19 mouse cellular contexts compared by ENCODE assay signal in genomic region chr8:83632083-83632707, GRCm38 (mm10). TPM values are rescaled to one million over a fixed set of nuclear protein-coding genes. Genes with fewer than 3 reads are reported as not detected.
A peak's percentile ranks its signal among the peaks of the same experiment; 100 is the strongest.
DNase-seq lines count a peak whose midpoint lies in the region; ATAC-seq lines count a peak whose summit lies in the region.
"Had no signal": no experiment of that assay in that cellular context is flagged by ENCODE, and none has a peak within 500 bp of the region (broad histone marks: within the 10 kb centered on the region; RNA-seq: fewer than 3 reads in every experiment).

No protein-coding gene starts in this region.

- no peak overlapping the region for H3K9ac ChIP-seq in liver, embryonic 11.5 days (ENCODE audit: low read depth, low read length)
- no peak overlapping the region for H3K9ac ChIP-seq in liver, embryonic 15.5 days
- H3K9ac ChIP-seq: heart, embryonic 12.5 days; hindbrain, embryonic 15.5 days had no signal

- H3K36me3 ChIP-seq in liver, embryonic 11.5 days (ENCODE audit: control insufficient read depth, insufficient read depth, low read length) = no peaks in the 10 kb centered on the region
- no peaks in the 10 kb centered on the region for H3K36me3 ChIP-seq in liver, embryonic 15.5 days (replicated peaks)
- H3K36me3 ChIP-seq in midbrain, embryonic 10.5 days = no peaks in the 10 kb centered on the region
- H3K36me3 ChIP-seq: embryonic facial prominence, embryonic 10.5 days; G1E; heart, embryonic 12.5 days; hindbrain, embryonic 15.5 days had no signal

- 72% methylated on average over 7 of the region's 7 CpGs for WGBS in liver, embryonic 11.5 days
- WGBS in liver, embryonic 15.5 days (ENCODE audit: insufficient replicate concordance) = 56% methylated on average over 7 of the region's 7 CpGs
- 88% methylated on average over 7 of the region's 7 CpGs for WGBS in midbrain, embryonic 10.5 days

- H3K4me2 ChIP-seq in liver, embryonic 11.5 days = no peak overlapping the region
- H3K4me2 ChIP-seq in liver, embryonic 15.5 days = no peak overlapping the region
- H3K4me2 ChIP-seq: heart, embryonic 12.5 days; hindbrain, embryonic 15.5 days had no signal

- no peaks in the 10 kb centered on the region; the same call in 1 of the 2 replicates for H3K4me1 ChIP-seq in liver, embryonic 11.5 days (replicated peaks; ENCODE audit: control insufficient read depth, insufficient read depth, low read length)
- peaks cover 18% of the 10 kb centered on the region for H3K4me1 ChIP-seq in liver, embryonic 15.5 days (replicated peaks)
- H3K4me1 ChIP-seq in midbrain, embryonic 10.5 days = no peaks in the 10 kb centered on the region
- H3K4me1 ChIP-seq: embryonic facial prominence, embryonic 10.5 days; heart, embryonic 12.5 days; hindbrain, embryonic 15.5 days had no signal

- H3K27ac ChIP-seq in liver, embryonic 11.5 days (ENCODE audit: low read depth, low read length) = no peak overlapping the region
- peak overlapping the region; percentile 76 for H3K27ac ChIP-seq in liver, embryonic 15.5 days (replicated peaks)
- no peak overlapping the region for H3K27ac ChIP-seq in midbrain, embryonic 10.5 days (replicated peaks)
- H3K27ac ChIP-seq: embryonic facial prominence, embryonic 10.5 days; hindbrain, embryonic 15.5 days had no signal

- no peaks in the 10 kb centered on the region for H3K9me3 ChIP-seq in liver, embryonic 11.5 days (ENCODE audit: control insufficient read depth, low read length)
- no peaks in the 10 kb centered on the region for H3K9me3 ChIP-seq in liver, embryonic 15.5 days (replicated peaks)
- peaks cover 7% of the 10 kb centered on the region; the same call in 1 of the 2 replicates for H3K9me3 ChIP-seq in midbrain, embryonic 10.5 days (replicated peaks)
- H3K9me3 ChIP-seq: embryonic facial prominence, embryonic 10.5 days; hindbrain, embryonic 15.5 days had no signal

- peak; percentile 90 for ATAC-seq in erythroblast, adult 5-6 weeks (replicated peaks; ENCODE audit: low FRiP score, poor library complexity, severe bottlenecking)
- peak; percentile 83 for ATAC-seq in liver, embryonic 11.5 days (replicated peaks; ENCODE audit: low FRiP score)
- peak; percentile 83 for ATAC-seq in liver, embryonic 15.5 days (ENCODE audit: insufficient read depth)
- ATAC-seq in megakaryocyte-erythroid progenitor cell, adult 5-6 weeks (replicated peaks; ENCODE audit: low FRiP score, low TSS enrichment, poor library complexity, severe bottlenecking) = peak; percentile 75
- ATAC-seq: forebrain, embryonic 16.5 days had no signal

- no peak for DNase-seq in liver, embryonic 11.5 days (ENCODE audit: low spot score)
- no peak for DNase-seq in embryo, embryonic 11 days
- no peak for DNase-seq in midbrain, embryonic 10.5 days (ENCODE audit: low spot score)
- DNase-seq in kidney, postnatal 36 days = no peak
- DNase-seq: adrenal gland, postnatal 14 days; cerebellum, adult 11-12 months; cerebellum, adult 9-11 months; cerebellum, postnatal 36 days; gastrocnemius, postnatal 14 days; heart, postnatal 36 days had no signal

- H3K4me3 ChIP-seq in liver, embryonic 11.5 days (ENCODE audit: low read depth, low read length) = no peak overlapping the region
- H3K4me3 ChIP-seq in liver, embryonic 15.5 days (replicated peaks) = no peak overlapping the region
- H3K4me3 ChIP-seq in midbrain, embryonic 10.5 days = no peak overlapping the region
- H3K4me3 ChIP-seq: embryonic facial prominence, embryonic 10.5 days; erythroblast, embryonic 14.5 days; heart, embryonic 12.5 days; hindbrain, embryonic 15.5 days had no signal

- H3K27me3 ChIP-seq in liver, embryonic 11.5 days (replicated peaks; ENCODE audit: control insufficient read depth, insufficient read depth, low read length) = no peaks in the 10 kb centered on the region
- H3K27me3 ChIP-seq in liver, embryonic 15.5 days = peaks cover 3% of the 10 kb centered on the region; the same call in 1 of the 2 replicates
- H3K27me3 ChIP-seq in midbrain, embryonic 10.5 days (ENCODE audit: low read depth, poor library complexity, severe bottlenecking) = no peaks in the 10 kb centered on the region
- H3K27me3 ChIP-seq: heart, embryonic 12.5 days; hindbrain, embryonic 15.5 days had no signal

RNA-seq across cellular contexts. Expression of gene Gipc1, which starts 20.3 kb away (rescaled TPM):
- total RNA-seq in erythroblast, adult 5-6 weeks (2015; ENCODE audit: low replicate concordance) = 4.4 and 16.7 TPM in 2 replicates
- 5.2 and 8.6 TPM in 2 replicates for total RNA-seq in erythroblast, adult 5-6 weeks (2017; ENCODE audit: low replicate concordance)
- polyA plus RNA-seq in liver, embryonic 11.5 days (2014; fragmentation: Nextera tagmentation; extraction: Ambion mirVana) = 113 and 114 TPM in 2 replicates
- 49.8 and 50.8 TPM in 2 replicates for polyA plus RNA-seq in liver, embryonic 15.5 days (2015; fragmentation: Nextera tagmentation; extraction: Ambion mirVana)
- total RNA-seq in megakaryocyte-erythroid progenitor cell, adult 5-6 weeks (2014; fragmentation: Nextera tagmentation) = 15.6 and 31.4 TPM in 2 replicates
- 6.5 and 6.9 TPM in 2 replicates for total RNA-seq in megakaryocyte-erythroid progenitor cell, adult 5-6 weeks (2017)
- polyA plus RNA-seq in midbrain, embryonic 10.5 days (2016; fragmentation: Nextera tagmentation; extraction: Ambion mirVana) = 233 and 242 TPM in 2 replicates

RNA-seq across cellular contexts. Expression of gene Dnajb1, which starts 24.2 kb away (rescaled TPM):
- 12.9 and 25.7 TPM in 2 replicates for total RNA-seq in erythroblast, adult 5-6 weeks (2015; ENCODE audit: low replicate concordance)
- total RNA-seq in erythroblast, adult 5-6 weeks (2017; ENCODE audit: low replicate concordance) = 15.6 and 19.5 TPM in 2 replicates
- 75.9 and 77.1 TPM in 2 replicates for polyA plus RNA-seq in liver, embryonic 11.5 days (2014; fragmentation: Nextera tagmentation; extraction: Ambion mirVana)
- polyA plus RNA-seq in liver, embryonic 15.5 days (2015; fragmentation: Nextera tagmentation; extraction: Ambion mirVana) = 52.7 and 56.0 TPM in 2 replicates
- total RNA-seq in megakaryocyte-erythroid progenitor cell, adult 5-6 weeks (2014; fragmentation: Nextera tagmentation) = 49.7 and 52.6 TPM in 2 replicates
- total RNA-seq in megakaryocyte-erythroid progenitor cell, adult 5-6 weeks (2017) = 50.2 and 63.1 TPM in 2 replicates
- polyA plus RNA-seq in midbrain, embryonic 10.5 days (2016; fragmentation: Nextera tagmentation; extraction: Ambion mirVana) = 73.3 and 85.7 TPM in 2 replicates

RNA-seq across cellular contexts. Expression of gene Tecr, which starts 24.4 kb away (rescaled TPM):
- 130 and 150 TPM in 2 replicates for total RNA-seq in erythroblast, adult 5-6 weeks (2015; ENCODE audit: low replicate concordance)
- total RNA-seq in erythroblast, adult 5-6 weeks (2017; ENCODE audit: low replicate concordance) = 47.5 and 77.4 TPM in 2 replicates
- polyA plus RNA-seq in liver, embryonic 11.5 days (2014; fragmentation: Nextera tagmentation; extraction: Ambion mirVana) = 468 and 475 TPM in 2 replicates
- 329 and 344 TPM in 2 replicates for polyA plus RNA-seq in liver, embryonic 15.5 days (2015; fragmentation: Nextera tagmentation; extraction: Ambion mirVana)
- 304 and 466 TPM in 2 replicates for total RNA-seq in megakaryocyte-erythroid progenitor cell, adult 5-6 weeks (2014; fragmentation: Nextera tagmentation)
- 230 and 318 TPM in 2 replicates for total RNA-seq in megakaryocyte-erythroid progenitor cell, adult 5-6 weeks (2017)
- 740 and 757 TPM in 2 replicates for polyA plus RNA-seq in midbrain, embryonic 10.5 days (2016; fragmentation: Nextera tagmentation; extraction: Ambion mirVana)

RNA-seq across cellular contexts. Expression of gene Ptger1, which starts 34.3 kb away (rescaled TPM):
- total RNA-seq in erythroblast, adult 5-6 weeks (2015; ENCODE audit: low replicate concordance) = 0.21 TPM in 1 of 2 replicates, not detected in the other
- 0.56 and 0.60 TPM in 2 replicates for total RNA-seq in erythroblast, adult 5-6 weeks (2017; ENCODE audit: low replicate concordance)
- polyA plus RNA-seq in liver, embryonic 11.5 days (2014; fragmentation: Nextera tagmentation; extraction: Ambion mirVana) = 0.49 and 0.53 TPM in 2 replicates
- polyA plus RNA-seq in liver, embryonic 15.5 days (2015; fragmentation: Nextera tagmentation; extraction: Ambion mirVana) = 0.36 and 0.48 TPM in 2 replicates
- not detected in 2 replicates for total RNA-seq in megakaryocyte-erythroid progenitor cell, adult 5-6 weeks (2014; fragmentation: Nextera tagmentation)
- total RNA-seq in megakaryocyte-erythroid progenitor cell, adult 5-6 weeks (2017) = 0.65 and 1.1 TPM in 2 replicates
- polyA plus RNA-seq in midbrain, embryonic 10.5 days (2016; fragmentation: Nextera tagmentation; extraction: Ambion mirVana) = 0.29 and 0.38 TPM in 2 replicates
